Mouse (Mus musculus) heart, adult 2 months (tissue): ENCODE data around the gene Polr1e. TPM values are rescaled to one million over a fixed set of nuclear protein-coding genes. Genes with fewer than 3 reads are reported as not detected.
"Not testable (repeated sequence)": the region's sequence is repeated elsewhere in the genome, so short reads cannot be mapped to it uniquely, and the experiment has no call there.

Experiments
- DNase-seq, 2 experiments: peaks; one replicate each; pipeline ENCODE4 v3.0.0; 2021
- H3K27ac ChIP-seq: fragments of 200-600 bp; 2 replicates; pipeline ENCODE4 v1.8.1; 2022
- H3K27me3 ChIP-seq: fragments of 200-500 bp; 2 replicates; pipeline ENCODE4 v1.6.1; 2012; ENCODE audit warnings: mild to moderate bottlenecking, low read length, inconsistent platforms, mixed read lengths; ENCODE audit not compliant: control insufficient read depth, insufficient read depth
- H3K36me3 ChIP-seq: fragments of 200-500 bp; 2 replicates; pipeline ENCODE4 v1.6.1; 2012; ENCODE audit warnings: low read length, inconsistent platforms; ENCODE audit not compliant: control insufficient read depth, insufficient read depth
- H3K4me1 ChIP-seq: fragments of 200-500 bp; 2 replicates; pipeline ENCODE4 v1.6.1; 2011; ENCODE audit warnings: low read length; ENCODE audit not compliant: control insufficient read depth, insufficient read depth
- H3K4me3 ChIP-seq: fragments of 200-600 bp; 2 replicates; pipeline ENCODE4 v1.8.1; 2022
- H3K79me2 ChIP-seq: fragments of 200-500 bp; replicated peaks from 2 replicates; pipeline ENCODE4 v1.6.1; 2012; ENCODE audit warnings: mild to moderate bottlenecking, inconsistent platforms, low read length, moderate library complexity, mixed read lengths; ENCODE audit not compliant: control insufficient read depth, insufficient read depth
- H3K9ac ChIP-seq: fragments of 200-500 bp; 2 replicates; pipeline ENCODE4 v1.6.1; 2012; ENCODE audit warnings: low read depth, mild to moderate bottlenecking, control low read depth, inconsistent platforms, low read length, mixed read lengths
- CTCF ChIP-seq: fragments of 200-600 bp; IDR thresholded peaks from 2 replicates; pipeline ENCODE4 v1.8.1; 2022; ENCODE audit warnings: antibody characterized with exemption, mild to moderate bottlenecking, moderate library complexity
- EP300 ChIP-seq: fragments of 200-500 bp; IDR thresholded peaks from 2 replicates; pipeline ENCODE4 v1.6.1; 2011; ENCODE audit warnings: low read depth, low read length, control low read depth; ENCODE audit not compliant: insufficient read depth
- POLR2A ChIP-seq: fragments of 200-500 bp; IDR thresholded peaks from 2 replicates; pipeline ENCODE4 v1.6.1; 2011; ENCODE audit warnings: mild to moderate bottlenecking, low read depth, low read length, control low read depth; ENCODE audit not compliant: insufficient read depth
- WGBS: fragments of 180-500 bp; shearing (Covaris S2); methylation state at CpG from one replicate; pipeline ENCODE4 v1.1.7; 2018; 5-methylcytosine and 5-hydroxymethylcytosine counted together
- intact Hi-C: fragments of 180-260 bp; cut with DNase I; formaldehyde crosslinking; loops from one replicate; pipeline ENCODE4 v1.15.1; 2025
- polyA plus RNA-seq: library from polyadenylated mRNA; depleted of rRNA; stranded (reverse); fragments of >200 nt; gene quantifications from 2 replicates; pipeline ENCODE4 v1.2.3, GENCODE M21; 2012
- total RNA-seq, 2 experiments: library from RNA; stranded (reverse); gene quantifications; 2 replicates each; pipeline ENCODE4 v1.2.3; 2021

The Polr1e gene
- total and polyA plus RNA-seq, 3 experiments = 12.6 to 20.0 (median 19.4) TPM

DNA sequence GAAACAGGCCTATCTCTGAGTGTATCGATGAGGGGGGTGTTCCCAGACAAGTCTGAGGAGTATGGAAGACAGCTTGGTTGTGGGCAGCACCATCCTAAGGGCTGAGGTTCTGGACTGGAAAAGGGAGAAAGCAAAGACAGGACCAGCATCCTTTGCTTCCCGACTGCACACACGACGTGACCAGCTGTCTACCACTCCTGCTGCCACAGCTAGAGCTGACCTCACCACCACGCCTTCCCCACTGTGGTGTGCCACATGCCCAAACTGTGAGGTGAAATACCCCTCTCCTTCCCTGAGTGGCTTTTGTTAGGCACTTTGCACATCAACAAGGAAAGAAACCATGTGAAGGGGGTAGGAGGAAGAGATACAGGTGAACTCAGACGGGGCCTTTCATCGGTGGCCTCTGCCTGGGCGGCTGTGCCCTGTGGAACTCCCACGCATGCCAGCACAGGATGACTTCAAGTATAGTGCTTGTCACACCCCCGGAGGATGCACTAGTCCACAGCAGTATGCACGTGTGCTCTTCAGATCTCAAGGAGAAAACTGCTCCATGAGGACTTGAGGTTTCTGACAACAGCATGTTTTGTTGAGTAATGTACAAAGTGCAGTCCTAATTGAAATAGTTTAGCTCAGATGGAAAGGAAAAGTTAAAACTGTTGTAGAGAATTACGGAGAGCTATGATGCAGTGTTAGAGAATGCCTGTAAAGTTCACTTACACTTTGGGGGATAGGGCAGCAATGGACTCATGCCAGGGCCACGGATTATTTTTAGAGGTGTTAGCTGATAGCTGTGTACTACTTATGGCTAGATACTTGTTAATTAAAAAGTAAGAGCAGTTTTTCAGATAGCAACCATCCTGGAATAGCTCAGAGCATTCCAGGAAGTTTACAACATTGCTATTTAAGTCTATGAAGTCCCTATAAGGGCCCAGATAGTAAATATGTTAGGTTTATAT is 19.4 kb downstream of the Polr1e start:
- Histone ChIP-seq H3K36me3 (no peaks in the 10 kb centered on the region), H3K79me2 (no peaks in the 10 kb centered on the region), H3K27me3 (no peaks in the 10 kb centered on the region), H3K4me3 (no peak overlapping the region), H3K4me1 (peaks cover 5% of the 10 kb centered on the region; the same call in 1 of the 2 replicates), H3K27ac (peak overlapping the region; percentile 94), H3K9ac (no peak overlapping the region)
- DNase-seq = peak; percentile 41 to 67
- WGBS = 52% methylated on average over 13 of the region's 13 CpGs
- TF ChIP-seq EP300 = no peak
- no peak for TF ChIP-seq POLR2A
- TF ChIP-seq CTCF = no peak
- intact Hi-C loops = loop anchor here (2.0 kb wide), 1 partner anchor 19 kb away; the partner anchor contains the start of gene Polr1e

- not testable (repeated sequence) for H3K27me3 ChIP-seq, H3K36me3 ChIP-seq, H3K9ac ChIP-seq, H3K79me2 ChIP-seq, H3K4me3 ChIP-seq, H3K4me1 ChIP-seq
- H3K27ac ChIP-seq = peak overlapping the region; percentile 94
- TF ChIP-seq CTCF = peak; percentile 67
- DNase-seq = peak in 1 of 2 experiments; percentile 22
- WGBS = 41% methylated on average over 8 of the region's 8 CpGs
- intact Hi-C loops = loop anchor here (2.0 kb wide), 1 partner anchor 20 kb away; the partner anchor contains the start of gene Polr1e
These were observed 20.5 kb downstream of the Polr1e start for GRCm38 (mm10) chr4:45038879-45039278.

- 95% methylated on average over 7 of the region's 7 CpGs for WGBS
- not testable (repeated sequence) for H3K27ac ChIP-seq, DNase-seq, H3K27me3 ChIP-seq, H3K4me1 ChIP-seq, H3K36me3 ChIP-seq, H3K79me2 ChIP-seq, H3K4me3 ChIP-seq, H3K9ac ChIP-seq
- intact Hi-C loops = loop anchor here (2.0 kb wide), 1 partner anchor 21 kb away; the partner anchor contains the start of gene Polr1e
These were observed 21.2 kb downstream of the Polr1e start for GRCm38 (mm10) chr4:45039546-45039945.

GRCm38 (mm10) chr4:45040795-45041194 is 22.4 kb downstream of the Polr1e start:
- no peak for TF ChIP-seq CTCF
- no peak for TF ChIP-seq EP300
- no peak for TF ChIP-seq POLR2A

GRCm38 (mm10) chr4:45046679-45047078 is 28.3 kb downstream of the Polr1e start:
- TF ChIP-seq CTCF = no peak
- no peak for TF ChIP-seq POLR2A
- no peak for TF ChIP-seq EP300
- Histone ChIP-seq H3K36me3 (no peaks in the 10 kb centered on the region), H3K27me3 (no peaks in the 10 kb centered on the region), H3K4me1 (peaks cover 7% of the 10 kb centered on the region; the same call in 1 of the 2 replicates), H3K9ac (no peak overlapping the region), H3K27ac (peak overlapping the region; percentile 73), H3K4me3 (no peak overlapping the region), H3K79me2 (no peaks in the 10 kb centered on the region)
- intact Hi-C loops = no loop called here
- peak in 1 of 2 experiments; percentile 39 for DNase-seq
- WGBS = 61% methylated on average over 5 of the region's 5 CpGs

More at GRCm38 (mm10) chr4:45040795-45041194, 22.4 kb downstream of the Polr1e start:
- Histone ChIP-seq H3K79me2 (no peaks in the 10 kb centered on the region), H3K4me3 (no peak overlapping the region), H3K9ac (no peak overlapping the region), H3K27me3 (no peaks in the 10 kb centered on the region), H3K4me1 (peaks cover 5% of the 10 kb centered on the region; the same call in 1 of the 2 replicates), H3K27ac (no peak overlapping the region), H3K36me3 (no peaks in the 10 kb centered on the region)
- WGBS = 78% methylated on average over 7 of the region's 7 CpGs
- no peak for DNase-seq
- intact Hi-C loops = no loop called here

- no peak overlapping the region for H3K4me3 ChIP-seq
- no peaks in the 10 kb centered on the region; the same call in 1 of the 2 replicates for H3K79me2 ChIP-seq
- H3K36me3 ChIP-seq = no peaks in the 10 kb centered on the region
- H3K4me1 ChIP-seq = peaks cover 7% of the 10 kb centered on the region; the same call in 1 of the 2 replicates
- peak overlapping the region; percentile 73 for H3K27ac ChIP-seq
- TF ChIP-seq POLR2A (no peak), CTCF (no peak), EP300 (no peak)
- no peaks in the 10 kb centered on the region for H3K27me3 ChIP-seq
- 68% methylated on average over 9 of the region's 9 CpGs for WGBS
- DNase-seq = no peak
- no peak overlapping the region for H3K9ac ChIP-seq
- intact Hi-C loops = no loop called here
These were observed 29.0 kb downstream of the Polr1e start for GRCm38 (mm10) chr4:45047286-45047887.
